Mouse (Mus musculus) 3T3-L1 (cell line): ENCODE measurements around the gene Olfr743.
"Not testable (repeated sequence)": the region's sequence is repeated elsewhere in the genome, so short reads cannot be mapped to it uniquely, and the experiment has no call there.

Experiments used
- DNase-seq: peaks from one replicate; pipeline ENCODE4 v3.0.0-alpha.2; 2015; ENCODE audit warnings: low read depth, low spot score

Olfr743 gene

DNA sequence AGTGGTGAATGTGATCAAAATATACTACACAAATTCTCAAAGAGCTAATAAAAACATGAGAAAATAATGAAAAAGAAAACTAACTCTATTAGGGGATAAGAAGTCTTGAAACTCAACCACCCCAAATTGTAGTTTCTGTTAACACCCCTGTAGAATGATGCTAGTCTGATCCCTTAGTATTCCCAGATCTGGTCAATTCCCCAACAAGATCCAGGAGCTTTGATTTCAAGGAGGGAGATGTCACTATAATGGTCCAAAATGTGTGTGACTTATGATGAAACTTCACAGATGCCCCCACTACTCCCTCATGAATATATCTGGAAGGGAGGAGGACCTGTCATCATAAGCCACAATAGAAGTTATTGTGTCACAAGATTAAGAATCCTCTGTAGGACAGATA lies at the start of gene Olfr743:
Gene Olfr743 (plus strand): TSS at position 301 of the 400 bp plus-strand sequence.
- no peak for DNase-seq

DNA sequence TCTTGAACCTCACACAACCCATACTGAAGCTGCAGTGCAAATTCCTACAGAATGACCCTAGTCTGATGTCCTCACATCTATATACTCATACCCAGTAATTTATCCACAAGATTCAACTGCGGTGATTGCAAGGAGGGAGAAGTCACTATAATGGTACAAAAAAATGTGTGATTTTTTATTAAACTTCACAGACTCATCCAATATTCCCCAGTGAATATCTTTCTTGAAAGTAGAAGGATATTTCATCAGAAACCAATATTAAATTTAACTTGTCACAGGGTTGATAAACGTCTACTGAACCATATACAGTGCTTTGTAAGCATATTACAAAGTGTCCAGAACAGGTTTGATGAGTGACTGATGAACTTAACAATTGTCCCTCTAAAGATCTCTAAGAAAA lies 49.2 kb upstream of the Olfr743 start, which contains the start of gene Olfr741:
Gene Olfr741 (plus strand): TSS at position 301 of the 400 bp plus-strand sequence.
- DNase-seq, result no peak

DNA sequence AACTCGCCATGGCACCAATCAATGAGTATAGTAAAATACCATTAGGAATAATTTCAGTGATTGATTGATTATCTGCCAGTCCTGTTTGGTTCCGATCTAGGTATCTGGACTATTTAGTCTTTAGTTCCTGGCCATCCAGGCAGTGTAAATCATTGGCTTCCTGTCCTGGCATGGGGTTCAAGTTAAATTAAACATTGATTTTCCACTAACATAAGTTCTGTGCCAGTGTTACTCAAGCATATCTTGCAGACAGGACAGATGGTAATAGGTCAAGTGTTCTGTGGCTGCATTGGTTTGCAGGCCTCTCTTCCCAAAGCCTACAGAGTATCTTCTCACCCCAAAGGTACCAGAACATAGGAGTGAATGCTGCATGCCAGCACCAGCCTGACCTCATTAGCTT lies 43.2 kb upstream of the Olfr743 start:
- DNase-seq, result no peak

DNA sequence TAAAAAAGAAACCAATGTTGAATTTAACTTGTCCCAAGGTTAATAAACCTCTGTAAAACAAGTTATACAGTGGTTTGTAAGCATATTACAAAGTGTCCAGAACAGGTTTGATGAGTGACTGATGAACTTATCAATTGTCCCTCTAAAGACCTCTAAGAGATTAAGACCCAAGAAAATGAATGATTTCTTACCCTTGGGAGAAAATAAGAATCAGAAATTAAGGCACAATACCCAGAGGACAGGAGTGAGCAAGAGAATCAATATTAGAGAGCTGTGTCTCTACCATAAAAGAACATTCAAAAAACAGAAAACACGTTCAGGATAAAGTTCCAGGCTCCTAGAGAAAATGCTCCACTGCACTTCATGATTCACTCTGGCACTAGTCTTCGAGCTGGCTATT lies 18.3 kb upstream of the Olfr743 start, which contains the start of gene Olfr742:
Gene Olfr742 (plus strand): TSS at position 301 of the 400 bp plus-strand sequence.
- no peak for DNase-seq

DNA sequence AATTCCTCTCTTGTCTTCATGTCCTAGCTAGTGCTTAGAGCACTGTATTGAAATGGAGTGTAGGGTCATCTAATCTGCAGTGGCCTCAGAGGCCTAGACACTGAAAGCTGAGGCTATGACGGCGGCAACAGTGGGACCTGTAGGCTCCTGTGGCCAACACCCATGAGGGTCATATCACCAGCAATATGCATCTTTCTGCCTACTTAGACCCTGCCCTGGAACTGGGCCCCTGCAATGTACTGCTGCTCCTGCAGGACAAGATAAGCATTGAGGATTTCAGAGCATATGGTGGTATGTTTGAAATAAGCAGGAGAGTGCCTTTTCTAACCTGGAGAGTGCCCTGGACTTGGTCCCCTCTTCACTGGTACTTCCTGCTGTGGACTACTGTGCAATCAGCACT lies 31.1 kb downstream of the Olfr743 start:
- no peak for DNase-seq

DNA sequence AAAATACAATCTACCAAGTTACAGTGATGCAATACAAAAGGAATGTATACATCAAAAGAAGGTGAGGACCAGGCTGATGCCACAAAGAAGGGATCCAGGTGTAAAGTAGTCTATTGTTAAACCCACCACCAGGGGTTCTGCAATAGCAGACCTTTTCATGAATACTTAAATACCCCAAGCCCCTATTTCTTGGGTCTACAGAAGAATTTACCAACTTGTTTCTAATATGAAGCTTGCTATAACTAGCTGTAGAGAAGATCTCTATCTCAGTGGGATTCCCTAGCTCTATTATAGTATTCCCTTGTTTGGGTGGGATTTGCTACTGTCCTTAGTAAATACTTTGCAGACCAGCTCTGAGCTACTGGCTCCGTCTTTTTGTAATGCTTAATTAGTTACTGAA lies 51.4 kb downstream of the Olfr743 start:
- DNase-seq, result not testable (repeated sequence)
